Mouse (Mus musculus) stomach, embryonic 15.5 days (tissue): Measurements from ENCODE around the gene Cd244a. TPM values are rescaled to one million over a fixed set of nuclear protein-coding genes. Genes with fewer than 3 reads are reported as not detected.

Experiments used
- ATAC-seq: fragments of 200-750 bp; cut with Nextera tagmentation; 2 replicates; pipeline ENCODE4 v1.8.0; 2017; ENCODE audit warnings: low read depth, moderate number of reproducible peaks, moderate TSS enrichment; ENCODE audit not compliant: insufficient read depth, low FRiP score
- H3K27ac ChIP-seq: fragments of 300-500 bp; sonication (generic); 2 replicates; pipeline ENCODE4 v1.5.1; 2015; ENCODE audit warnings: mild to moderate bottlenecking, inconsistent platforms
- H3K27me3 ChIP-seq: fragments of 300-500 bp; sonication (generic); replicated peaks from 2 replicates; pipeline ENCODE4 v1.6.1; 2015; ENCODE audit warnings: inconsistent platforms
- H3K36me3 ChIP-seq: fragments of 300-500 bp; sonication (generic); 2 replicates; pipeline ENCODE4 v1.6.1; 2015; ENCODE audit warnings: inconsistent platforms
- H3K4me1 ChIP-seq: fragments of 300-500 bp; sonication (generic); 2 replicates; pipeline ENCODE4 v1.6.1; 2015; ENCODE audit warnings: inconsistent platforms
- H3K4me2 ChIP-seq: fragments of 300-500 bp; sonication (generic); 2 replicates; pipeline ENCODE4 v1.6.1; 2015; ENCODE audit warnings: mild to moderate bottlenecking, inconsistent platforms
- H3K4me3 ChIP-seq: fragments of 300-500 bp; sonication (generic); replicated peaks from 2 replicates; pipeline ENCODE4 v1.5.1; 2015; ENCODE audit warnings: inconsistent platforms
- H3K9ac ChIP-seq: fragments of 300-500 bp; sonication (generic); 2 replicates; pipeline ENCODE4 v1.6.1; 2015; ENCODE audit warnings: inconsistent platforms
- H3K9me3 ChIP-seq: fragments of 300-500 bp; sonication (generic); 2 replicates; pipeline ENCODE4 v1.6.1; 2016; ENCODE audit warnings: inconsistent platforms
- WGBS: fragments of 180-500 bp; shearing (Covaris S2); methylation state at CpG from one replicate; pipeline ENCODE4 v1.1.7; 2015; 5-methylcytosine and 5-hydroxymethylcytosine counted together
- polyA plus RNA-seq: library from polyadenylated mRNA; unstranded; fragments of >200 nt; fragmentation: Nextera tagmentation; extraction: Ambion mirVana; gene quantifications from 2 replicates; pipeline ENCODE4 v1.2.1, GENCODE M21; 2015

Cd244a gene
- polyA plus RNA-seq, 1 experiment from 2014 or later: 0.50 TPM

- Histone ChIP-seq H3K36me3 (no peaks in the 10 kb centered on the region), H3K27me3 (no peaks in the 10 kb centered on the region), H3K4me3 (no peak overlapping the region), H3K4me2 (no peak overlapping the region), H3K9me3 (no peaks in the 10 kb centered on the region), H3K9ac (no peak overlapping the region), H3K4me1 (0 out of 2 replicates have a peak, but pooled peaks cover 3% of the 10 kb centered on the region), H3K27ac (no peak overlapping the region; the same call in 1 of the 2 replicates)
- 73% methylated on average over 11 of the region's 11 CpGs for WGBS
- ATAC-seq: peak; percentile 79
Measured at GRCm38 (mm10) chr1:171553359-171554341, 5.3 kb upstream of the Cd244a start.

DNA sequence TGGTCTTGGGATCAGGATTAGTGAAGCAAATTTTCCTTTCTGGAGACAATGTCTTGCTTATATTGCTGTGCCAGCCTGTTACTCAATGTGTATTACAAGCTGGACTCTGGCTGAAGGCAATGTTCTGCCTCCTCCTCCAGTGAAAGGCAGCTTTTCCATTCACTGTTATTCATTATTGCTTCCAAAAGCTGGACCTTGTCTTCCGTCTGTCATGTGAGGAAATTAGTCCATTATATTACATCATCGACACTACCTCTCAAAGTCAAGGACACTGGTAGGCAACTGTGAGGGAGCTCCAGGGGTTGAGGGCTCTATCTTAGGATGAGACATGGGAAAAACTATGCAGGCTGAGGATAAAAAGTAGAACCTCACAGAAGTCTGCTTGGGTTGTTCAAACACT, 2.6 kb upstream of the Cd244a start:
- no peak for ATAC-seq
- Histone ChIP-seq H3K27me3 (no peaks in the 10 kb centered on the region), H3K9me3 (no peaks in the 10 kb centered on the region), H3K4me3 (no peak overlapping the region), H3K4me2 (no peak overlapping the region), H3K9ac (no peak overlapping the region), H3K27ac (no peak overlapping the region), H3K36me3 (no peaks in the 10 kb centered on the region), H3K4me1 (0 out of 2 replicates have a peak, but pooled peaks cover 3% of the 10 kb centered on the region)
- 76% methylated on average over 2 of the region's 2 CpGs for WGBS

- no peak overlapping the region for H3K27ac ChIP-seq
- no peak overlapping the region for H3K4me3 ChIP-seq
- H3K4me1 ChIP-seq: 0 out of 2 replicates have a peak, but pooled peaks cover 3% of the 10 kb centered on the region
- H3K36me3 ChIP-seq: no peaks in the 10 kb centered on the region
- no peak overlapping the region for H3K4me2 ChIP-seq
- H3K9me3 ChIP-seq: no peaks in the 10 kb centered on the region
- H3K27me3 ChIP-seq: no peaks in the 10 kb centered on the region
- ATAC-seq: no peak
- H3K9ac ChIP-seq: no peak overlapping the region
- 77% methylated on average over 6 of the region's 6 CpGs for WGBS
Measured at GRCm38 (mm10) chr1:171558407-171558806, 586 bp upstream of the Cd244a start.

DNA sequence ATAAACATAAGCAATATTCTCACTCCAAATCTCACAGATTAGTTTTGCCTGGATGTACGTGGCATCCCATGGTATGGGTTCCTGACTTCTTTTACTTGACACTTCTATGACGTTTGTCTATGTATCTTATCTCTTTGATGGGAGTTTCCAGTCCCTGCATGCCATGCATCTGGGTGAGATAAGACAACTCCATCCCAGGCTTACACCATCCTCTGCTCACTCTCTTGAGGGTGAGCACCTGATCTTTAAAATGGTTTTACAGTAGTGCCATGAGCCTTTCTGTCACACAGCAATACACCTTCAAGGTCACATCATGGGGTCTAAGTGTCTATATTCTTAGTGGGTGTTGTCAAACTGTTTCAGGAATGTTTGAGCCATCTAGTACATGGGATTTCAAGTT, 1.3 kb downstream of the Cd244a start:
- no peak overlapping the region for H3K4me3 ChIP-seq
- 58% methylated on average over 2 of the region's 2 CpGs for WGBS
- no peaks in the 10 kb centered on the region for H3K36me3 ChIP-seq
- no peak for ATAC-seq
- H3K4me1 ChIP-seq: no peaks in the 10 kb centered on the region
- no peak overlapping the region for H3K9ac ChIP-seq
- H3K27me3 ChIP-seq: no peaks in the 10 kb centered on the region
- no peak overlapping the region for H3K4me2 ChIP-seq
- no peaks in the 10 kb centered on the region for H3K9me3 ChIP-seq
- H3K27ac ChIP-seq: no peak overlapping the region

DNA sequence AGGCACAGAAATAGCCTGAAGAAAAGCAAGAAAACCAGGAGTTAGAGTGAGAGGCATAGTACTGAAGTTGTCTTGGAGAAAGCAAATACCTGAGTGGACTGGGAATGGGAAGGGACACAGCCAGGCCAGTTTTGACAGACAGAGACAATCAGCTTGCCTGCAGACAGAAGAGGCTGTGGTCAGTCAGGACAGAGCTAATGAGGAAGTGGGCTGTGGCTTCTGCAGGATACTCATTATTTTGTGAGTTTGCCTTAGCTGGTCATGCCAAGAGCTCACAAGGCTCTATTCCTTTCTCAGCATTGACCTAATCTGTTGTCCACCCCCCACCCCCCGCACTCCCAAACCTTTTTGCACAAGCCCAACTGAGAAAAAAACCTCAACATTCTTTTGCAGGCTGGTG, 2.2 kb downstream of the Cd244a start:
- Histone ChIP-seq H3K27ac (no peak overlapping the region), H3K9me3 (no peaks in the 10 kb centered on the region), H3K27me3 (no peaks in the 10 kb centered on the region), H3K4me3 (no peak overlapping the region), H3K36me3 (no peaks in the 10 kb centered on the region), H3K4me1 (no peaks in the 10 kb centered on the region), H3K9ac (no peak overlapping the region), H3K4me2 (no peak overlapping the region)
- no peak for ATAC-seq
- WGBS: 91% methylated on average over 1 of the region's 1 CpGs

GRCm38 (mm10) chr1:171561639-171562225, 2.7 kb downstream of the Cd244a start:
- no peak overlapping the region for H3K4me3 ChIP-seq
- no peak overlapping the region for H3K4me2 ChIP-seq
- H3K27me3 ChIP-seq: no peaks in the 10 kb centered on the region
- no peak overlapping the region for H3K9ac ChIP-seq
- H3K36me3 ChIP-seq: no peaks in the 10 kb centered on the region
- 60% methylated on average over 8 of the region's 11 CpGs for WGBS
- no peak for ATAC-seq
- H3K27ac ChIP-seq: no peak overlapping the region
- H3K4me1 ChIP-seq: no peaks in the 10 kb centered on the region
- H3K9me3 ChIP-seq: no peaks in the 10 kb centered on the region

DNA sequence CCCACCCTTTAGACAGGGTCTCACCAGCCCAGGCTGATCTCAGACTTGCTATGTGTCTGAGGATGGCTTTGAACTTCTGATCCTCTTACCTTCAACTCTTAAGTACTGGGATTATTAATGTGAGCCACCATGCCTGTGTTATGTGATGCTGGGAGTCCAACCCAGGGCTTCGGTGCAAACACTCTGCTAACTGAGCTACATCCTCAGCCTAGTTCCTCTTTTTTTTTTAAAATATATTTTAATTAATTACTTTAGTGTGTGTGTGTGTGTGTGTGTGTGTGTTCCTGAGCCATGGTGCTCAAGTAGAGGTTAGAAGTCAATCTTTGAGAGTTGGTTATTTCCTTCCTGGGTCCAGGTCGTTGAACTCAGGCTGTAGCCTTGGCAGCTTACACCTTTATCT, 4.0 kb downstream of the Cd244a start:
- ATAC-seq: no peak
- Histone ChIP-seq H3K4me2 (no peak overlapping the region), H3K9me3 (no peaks in the 10 kb centered on the region)

DNA sequence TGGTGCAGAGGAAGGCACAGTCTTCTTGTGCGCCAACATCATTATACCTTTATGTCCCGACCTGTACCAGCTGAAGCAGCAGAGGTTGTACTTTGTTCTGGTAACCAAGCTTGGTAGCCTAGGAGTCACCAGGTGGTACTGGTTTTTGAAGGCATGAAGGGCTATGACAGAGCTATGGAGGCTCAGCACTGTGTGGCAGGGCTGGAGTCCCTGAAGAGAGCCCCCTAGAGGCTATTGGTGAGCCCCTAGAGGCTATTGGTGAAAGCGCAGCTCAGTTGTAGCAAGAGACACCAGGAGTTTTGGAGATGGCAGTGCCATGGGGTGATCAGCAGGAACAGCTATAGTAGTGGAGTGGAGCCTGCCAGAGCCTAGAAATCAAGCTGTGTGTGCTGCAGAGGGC, 5.3 kb downstream of the Cd244a start:
- H3K4me3 ChIP-seq: no peak overlapping the region
- no peaks in the 10 kb centered on the region for H3K27me3 ChIP-seq
- H3K4me2 ChIP-seq: no peak overlapping the region
- no peaks in the 10 kb centered on the region for H3K4me1 ChIP-seq
- no peaks in the 10 kb centered on the region for H3K36me3 ChIP-seq
- no peak overlapping the region for H3K27ac ChIP-seq
- WGBS: 57% methylated on average over 3 of the region's 3 CpGs
- H3K9ac ChIP-seq: no peak overlapping the region
- no peaks in the 10 kb centered on the region for H3K9me3 ChIP-seq
- no peak; the same call in 1 of the 2 replicates for ATAC-seq

More for the DNA sequence above, 4.0 kb downstream of the Cd244a start:
- Histone ChIP-seq H3K27ac (no peak overlapping the region), H3K9ac (no peak overlapping the region), H3K36me3 (no peaks in the 10 kb centered on the region), H3K4me3 (no peak overlapping the region), H3K27me3 (no peaks in the 10 kb centered on the region), H3K4me1 (no peaks in the 10 kb centered on the region)
- WGBS: 66% methylated on average over 2 of the region's 2 CpGs

GRCm38 (mm10) chr1:171565888-171566287, 6.9 kb downstream of the Cd244a start:
- H3K27me3 ChIP-seq: no peaks in the 10 kb centered on the region
- H3K9ac ChIP-seq: no peak overlapping the region
- no peaks in the 10 kb centered on the region for H3K36me3 ChIP-seq
- H3K4me3 ChIP-seq: no peak overlapping the region
- H3K9me3 ChIP-seq: no peaks in the 10 kb centered on the region
- ATAC-seq: no peak
- WGBS: 53% methylated on average over 4 of the region's 4 CpGs
- H3K4me2 ChIP-seq: no peak overlapping the region
- no peaks in the 10 kb centered on the region for H3K4me1 ChIP-seq
- no peak overlapping the region for H3K27ac ChIP-seq

- no peaks in the 10 kb centered on the region for H3K36me3 ChIP-seq
- H3K4me3 ChIP-seq: no peak overlapping the region
- H3K27ac ChIP-seq: no peak overlapping the region
- H3K4me2 ChIP-seq: no peak overlapping the region
- no peak overlapping the region for H3K9ac ChIP-seq
- no peak for ATAC-seq
- no peaks in the 10 kb centered on the region for H3K27me3 ChIP-seq
- 22% methylated on average over 8 of the region's 8 CpGs for WGBS
- H3K9me3 ChIP-seq: no peaks in the 10 kb centered on the region
- no peaks in the 10 kb centered on the region for H3K4me1 ChIP-seq
Measured at GRCm38 (mm10) chr1:171566777-171567176, 7.8 kb downstream of the Cd244a start.

- no peak for ATAC-seq
- Histone ChIP-seq H3K4me1 (no peaks in the 10 kb centered on the region), H3K9me3 (no peaks in the 10 kb centered on the region), H3K27me3 (no peaks in the 10 kb centered on the region), H3K4me3 (no peak overlapping the region), H3K9ac (no peak overlapping the region), H3K27ac (no peak overlapping the region), H3K36me3 (no peaks in the 10 kb centered on the region), H3K4me2 (no peak overlapping the region)
- 56% methylated on average over 2 of the region's 2 CpGs for whole genome bisulfite sequencing
Measured at GRCm38 (mm10) chr1:171568436-171568835, 9.4 kb downstream of the Cd244a start.

- ATAC-seq: no peak
- H3K27me3 ChIP-seq: no peaks in the 10 kb centered on the region
- no peak overlapping the region for H3K9ac ChIP-seq
- no peaks in the 10 kb centered on the region for H3K4me1 ChIP-seq
- H3K9me3 ChIP-seq: no peaks in the 10 kb centered on the region
- H3K27ac ChIP-seq: no peak overlapping the region
- H3K36me3 ChIP-seq: no peaks in the 10 kb centered on the region
- no peak overlapping the region for H3K4me3 ChIP-seq
- WGBS: 84% methylated on average over 7 of the region's 7 CpGs
- no peak overlapping the region for H3K4me2 ChIP-seq
Measured at GRCm38 (mm10) chr1:171577168-171577567, 18.2 kb downstream of the Cd244a start.
